Mouse (Mus musculus) thymus, adult 2 months (tissue): ENCODE measurements around the gene Apbb1. TPM values are rescaled to one million over a fixed set of nuclear protein-coding genes. Genes with fewer than 3 reads are reported as not detected.

ENCODE experiments used
- DNase-seq: peaks from one replicate; pipeline ENCODE4 v3.0.0; 2021
- H3K27ac ChIP-seq: fragments of 200-500 bp; 2 replicates; pipeline ENCODE4 v1.5.1; 2012; ENCODE audit warnings: low read length, control low read depth; ENCODE audit not compliant: control insufficient read depth, insufficient read depth
- H3K27me3 ChIP-seq: fragments of 200-500 bp; 2 replicates; pipeline ENCODE4 v1.6.1; 2012; ENCODE audit warnings: mild to moderate bottlenecking, low read length, moderate library complexity, mixed read lengths; ENCODE audit not compliant: control insufficient read depth, insufficient read depth
- H3K36me3 ChIP-seq: fragments of 200-500 bp; 2 replicates; pipeline ENCODE4 v1.6.1; 2012; ENCODE audit warnings: mild to moderate bottlenecking, low read length, moderate library complexity; ENCODE audit not compliant: control insufficient read depth, insufficient read depth
- H3K4me1 ChIP-seq: fragments of 200-500 bp; replicated peaks from 2 replicates; pipeline ENCODE4 v1.6.1; 2012; ENCODE audit warnings: low read length; ENCODE audit not compliant: control insufficient read depth, insufficient read depth
- H3K4me3 ChIP-seq: fragments of 200-500 bp; 2 replicates; pipeline ENCODE4 v1.5.1; 2012; ENCODE audit warnings: mild to moderate bottlenecking, low read length, control low read depth, moderate library complexity; ENCODE audit not compliant: control insufficient read depth, insufficient read depth
- CTCF ChIP-seq: fragments of 200-500 bp; IDR thresholded peaks from 2 replicates; pipeline ENCODE4 v1.5.1; 2012; ENCODE audit warnings: mild to moderate bottlenecking, control low read depth, low read length, moderate library complexity, borderline replicate concordance; ENCODE audit not compliant: control insufficient read depth, poor library complexity, insufficient read depth; ENCODE audit errors: extremely low read depth
- POLR2A ChIP-seq: fragments of 200-500 bp; IDR thresholded peaks from 2 replicates; pipeline ENCODE4 v1.6.1; 2012; ENCODE audit warnings: mild to moderate bottlenecking, low read length, control low read depth, moderate library complexity; ENCODE audit not compliant: control insufficient read depth, poor library complexity, insufficient read depth; ENCODE audit errors: extremely low read depth
- WGBS: fragments of 180-500 bp; shearing (Covaris S2); methylation state at CpG from one replicate; pipeline ENCODE4 v1.1.7; 2018; 5-methylcytosine and 5-hydroxymethylcytosine counted together
- polyA plus RNA-seq: library from polyadenylated mRNA; depleted of rRNA; stranded (reverse); fragments of >200 nt; gene quantifications from 2 replicates; pipeline ENCODE4 v1.2.3, GENCODE M21; 2012

Apbb1 gene
- polyA plus RNA-seq, 1 experiment: 34.8 TPM

DNA sequence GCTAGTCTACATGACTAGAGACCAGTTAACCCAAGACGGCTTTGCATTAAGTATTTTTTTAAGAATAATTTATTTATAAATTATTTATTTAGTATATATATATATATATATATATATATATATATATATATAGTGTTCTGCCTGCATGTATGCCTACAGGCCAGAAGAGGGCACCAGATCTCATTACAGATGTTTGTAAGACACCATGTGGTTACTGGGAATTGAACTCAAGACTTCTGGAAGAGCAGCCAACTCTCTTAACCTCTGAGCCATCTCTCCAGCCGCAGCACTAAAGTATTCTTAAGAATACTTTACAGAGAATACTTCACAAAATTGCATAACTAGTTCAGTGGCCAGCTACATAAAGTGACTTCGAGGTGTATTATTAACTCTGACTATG is 47.3 kb downstream of the Apbb1 start:
- no peak for TF ChIP-seq POLR2A
- no peak for TF ChIP-seq CTCF
- 76% methylated on average over 3 of the region's 3 CpGs for WGBS
- Histone ChIP-seq H3K4me3 (no peak overlapping the region), H3K27me3 (no peaks in the 10 kb centered on the region), H3K36me3 (no peaks in the 10 kb centered on the region), H3K27ac (no peak overlapping the region), H3K4me1 (no peaks in the 10 kb centered on the region)
- DNase-seq: no peak

DNA sequence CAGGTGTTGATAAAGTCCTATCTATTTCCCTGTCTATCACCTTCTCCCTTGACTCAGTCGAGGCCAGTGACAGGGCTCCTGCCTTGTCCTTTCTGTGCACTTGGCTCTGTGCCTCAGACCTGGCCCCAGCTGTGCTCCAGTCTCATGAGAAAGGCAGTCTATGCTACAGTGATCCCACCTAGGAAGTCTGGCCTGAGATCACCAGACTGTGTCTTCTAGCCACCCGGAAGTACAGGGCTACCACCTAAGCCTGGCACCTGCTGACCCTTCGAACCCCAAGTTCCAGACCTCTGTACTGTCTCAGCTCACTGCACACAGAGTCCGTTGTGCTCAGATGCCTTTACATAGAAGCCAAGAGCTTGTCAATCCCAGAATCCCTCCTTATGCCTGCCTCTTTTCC is 53.4 kb downstream of the Apbb1 start:
- Histone ChIP-seq H3K4me1 (no peaks in the 10 kb centered on the region), H3K27ac (no peak overlapping the region), H3K36me3 (no peaks in the 10 kb centered on the region), H3K27me3 (no peaks in the 10 kb centered on the region), H3K4me3 (no peak overlapping the region)
- TF ChIP-seq CTCF (no peak), POLR2A (no peak)
- DNase-seq: no peak
- 85% methylated on average over 4 of the region's 4 CpGs for WGBS

DNA sequence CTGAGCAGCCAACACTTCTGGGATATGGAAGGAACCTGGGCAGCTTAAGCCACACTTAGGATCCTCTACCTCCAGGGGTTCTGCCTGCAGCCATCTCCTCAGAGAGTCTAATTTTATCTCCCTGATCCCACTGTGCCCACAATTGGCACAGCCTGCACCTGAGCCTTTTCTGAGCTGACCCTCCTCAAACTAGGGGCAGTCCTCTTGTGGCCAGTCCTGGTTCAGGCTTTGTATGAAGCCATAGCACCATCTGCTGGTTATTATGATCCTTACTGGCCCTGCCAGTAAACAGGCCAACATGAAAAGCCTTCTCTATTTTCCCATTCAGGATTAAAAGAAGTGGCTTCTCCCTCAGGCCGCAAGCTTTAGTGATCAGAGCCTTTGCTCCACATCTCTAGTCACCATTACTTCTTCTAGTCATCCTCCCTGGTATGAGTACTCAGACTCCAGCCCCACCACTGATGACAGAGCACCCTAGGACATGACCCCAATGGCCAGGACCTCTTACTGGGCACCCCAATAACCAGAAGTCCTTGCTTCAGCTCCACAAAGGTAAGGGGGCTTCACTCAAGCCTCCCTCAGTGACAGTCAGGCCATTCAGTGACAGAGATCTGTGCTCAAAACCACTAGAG is 54.0 kb downstream of the Apbb1 start:
- Histone ChIP-seq H3K4me3 (no peak overlapping the region), H3K27me3 (no peaks in the 10 kb centered on the region), H3K27ac (no peak overlapping the region), H3K4me1 (no peaks in the 10 kb centered on the region), H3K36me3 (no peaks in the 10 kb centered on the region)
- TF ChIP-seq POLR2A: no peak
- TF ChIP-seq CTCF: no peak
- no peak for DNase-seq
- WGBS: 79% methylated on average over 1 of the region's 1 CpGs

DNA sequence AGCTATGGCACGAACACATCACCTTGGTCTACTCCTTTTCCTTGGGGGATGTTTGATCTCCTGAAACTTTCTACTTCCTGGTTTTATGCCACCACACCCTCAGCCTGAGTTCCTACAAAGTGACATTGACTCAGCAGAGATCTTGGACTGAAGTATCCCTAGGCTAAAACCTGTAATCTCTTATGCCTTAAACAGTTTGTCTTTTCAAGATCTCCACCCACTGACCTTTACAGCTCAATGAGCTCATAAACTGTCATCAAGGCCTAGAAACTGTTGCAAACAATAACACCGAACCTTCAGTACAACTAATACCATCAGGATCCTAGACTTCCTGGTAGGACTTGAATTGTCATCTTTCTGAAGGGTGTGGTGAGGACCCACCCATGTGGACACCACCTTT is 57.2 kb downstream of the Apbb1 start:
- no peak for DNase-seq

DNA sequence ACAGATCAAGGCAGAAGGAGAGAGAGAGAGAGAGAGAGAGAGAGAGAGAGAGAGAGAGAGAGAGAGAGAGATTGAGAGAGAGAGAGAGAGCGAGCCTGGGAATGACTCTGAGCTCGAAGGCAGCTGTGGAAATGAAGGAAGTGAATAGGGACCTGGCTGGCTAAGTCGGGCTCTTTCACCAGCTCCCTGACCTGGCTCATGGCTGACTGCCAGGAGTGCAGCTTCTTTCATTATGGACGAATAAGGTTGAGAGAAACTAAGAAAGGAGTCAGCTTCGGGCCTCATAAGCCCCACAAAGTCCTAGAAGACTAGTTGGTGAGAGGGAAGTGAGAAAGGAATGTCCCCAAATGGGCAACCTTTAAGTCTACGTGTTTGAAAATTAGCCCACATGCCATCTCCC is 61.3 kb downstream of the Apbb1 start:
- H3K27me3 ChIP-seq: no peaks in the 10 kb centered on the region
- H3K36me3 ChIP-seq: no peaks in the 10 kb centered on the region
- no peak for TF ChIP-seq CTCF
- no peak for TF ChIP-seq POLR2A
- no peak overlapping the region for H3K4me3 ChIP-seq
- H3K4me1 ChIP-seq: no peaks in the 10 kb centered on the region
- DNase-seq: no peak
- 49% methylated on average over 6 of the region's 6 CpGs for WGBS
- no peak overlapping the region for H3K27ac ChIP-seq

More for the DNA sequence above, 57.2 kb downstream of the Apbb1 start:
- Histone ChIP-seq H3K4me3 (no peak overlapping the region), H3K27me3 (no peaks in the 10 kb centered on the region), H3K4me1 (no peaks in the 10 kb centered on the region), H3K27ac (no peak overlapping the region), H3K36me3 (no peaks in the 10 kb centered on the region)
- no peak for TF ChIP-seq CTCF
- no peak for TF ChIP-seq POLR2A
- 84% methylated on average over 2 of the region's 2 CpGs for WGBS

DNA sequence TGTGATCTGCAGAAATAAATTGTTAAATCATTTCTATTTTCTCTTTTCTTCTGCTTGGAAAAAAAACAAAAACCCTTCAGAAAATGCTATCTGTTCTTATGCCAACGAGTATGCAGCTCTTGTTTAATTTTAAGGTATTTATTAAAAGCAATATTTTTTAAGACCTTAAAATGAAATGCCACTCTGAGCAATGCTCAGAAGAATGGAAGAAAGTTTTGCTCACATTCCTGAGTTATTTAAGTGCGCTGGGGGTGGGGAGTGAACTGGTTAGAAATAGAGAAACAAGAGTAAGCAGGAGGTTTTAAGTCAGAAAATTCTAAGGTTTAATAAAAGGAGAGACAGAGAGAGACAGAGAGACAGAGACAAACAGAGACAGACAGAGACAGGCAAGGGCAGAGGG is 61.7 kb downstream of the Apbb1 start:
- Histone ChIP-seq H3K27ac (no peak overlapping the region), H3K4me3 (no peak overlapping the region), H3K4me1 (no peaks in the 10 kb centered on the region), H3K27me3 (no peaks in the 10 kb centered on the region), H3K36me3 (no peaks in the 10 kb centered on the region)
- 83% methylated on average over 2 of the region's 2 CpGs for WGBS
- DNase-seq: no peak
- TF ChIP-seq POLR2A: no peak
- no peak for TF ChIP-seq CTCF

DNA sequence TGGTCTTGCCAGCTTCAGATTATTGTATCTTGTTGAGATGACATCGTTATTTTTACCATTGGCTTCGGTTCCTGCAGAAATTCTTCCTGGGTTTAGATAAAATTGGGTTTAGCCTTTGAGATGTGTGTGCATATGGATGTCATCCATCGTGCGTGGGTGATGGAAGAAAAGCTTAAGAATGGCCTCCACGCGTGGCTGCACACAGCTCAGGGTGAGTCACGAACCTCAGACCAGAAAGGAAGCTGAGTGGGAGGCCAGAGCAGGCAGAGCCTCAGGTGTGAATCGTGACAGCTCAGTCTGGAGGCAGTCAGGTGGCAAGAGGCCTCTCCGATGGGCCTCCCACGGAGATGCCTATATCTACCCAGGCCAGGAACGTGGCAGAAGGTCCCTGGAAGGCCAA is 62.1 kb downstream of the Apbb1 start:
- 77% methylated on average over 11 of the region's 11 CpGs for WGBS
- TF ChIP-seq POLR2A (no peak), CTCF (no peak)
- no peak overlapping the region for H3K27ac ChIP-seq

More for the DNA sequence above, 62.1 kb downstream of the Apbb1 start:
- no peaks in the 10 kb centered on the region for H3K4me1 ChIP-seq
- no peaks in the 10 kb centered on the region for H3K27me3 ChIP-seq
- no peaks in the 10 kb centered on the region for H3K36me3 ChIP-seq
- H3K4me3 ChIP-seq: no peak overlapping the region
- DNase-seq: no peak
